In genomic region chr17:24157526-24157925, GRCm38 (mm10) we compare ENCODE assay signal across 18 mouse cellular contexts. TPM values are rescaled to one million over a fixed set of nuclear protein-coding genes. Genes with fewer than 3 reads are reported as not detected.
"Had no signal": no experiment of that assay in that cellular context is flagged by ENCODE, and none has a peak within 500 bp of the region (broad histone marks: within the 10 kb centered on the region; RNA-seq: fewer than 3 reads in every experiment).

No protein-coding gene starts in this region.

- H3K4me3 ChIP-seq: liver, embryonic 15.5 days; megakaryocyte, embryonic 14.5 days; neural tube, embryonic 12.5 days; stomach, embryonic 15.5 days had no signal

- H3K9ac ChIP-seq: liver, embryonic 15.5 days; liver, postnatal 0 days; lung, embryonic 14.5 days; neural tube, embryonic 12.5 days; stomach, embryonic 15.5 days had no signal

- DNase-seq: liver, postnatal 0 days; lung, embryonic 14.5 days; lung, postnatal 14 days; lung, postnatal 36 days; midbrain, embryonic 14.5 days; right cerebral cortex, postnatal 14 days; thymus, adult 18-20 months; thymus, postnatal 14 days; thymus, postnatal 36 days had no signal

- H3K27ac ChIP-seq: liver, embryonic 15.5 days; macrophage; neural tube, embryonic 12.5 days; stomach, embryonic 15.5 days had no signal

- H3K9me3 ChIP-seq: liver, embryonic 15.5 days; megakaryocyte, embryonic 14.5 days; neural tube, embryonic 12.5 days; stomach, embryonic 15.5 days had no signal

- H3K36me3 ChIP-seq: stomach, embryonic 15.5 days had no signal

- ATAC-seq: liver, postnatal 0 days; lung, postnatal 0 days had no signal

- H3K27me3 ChIP-seq: liver, embryonic 15.5 days; megakaryocyte, embryonic 14.5 days; neural tube, embryonic 12.5 days; stomach, embryonic 15.5 days had no signal

- H3K4me2 ChIP-seq: liver, embryonic 15.5 days; lung, embryonic 14.5 days; midbrain, embryonic 11.5 days; neural tube, embryonic 12.5 days; stomach, embryonic 15.5 days had no signal

RNA-seq across cellular contexts. Expression of gene Ntn3, which starts 51.8 kb away (rescaled TPM):
- total RNA-seq: monocyte, adult 5-6 weeks; neutrophil, adult 5-6 weeks had no signal
- polyA plus RNA-seq: macrophage had no signal
